Mouse (Mus musculus) E14TG2a.4 (cell line): ENCODE measurements around the gene Hmg20a.

Experiments
- CTCF ChIP-seq: conservative IDR thresholded peaks from 2 replicates; pipeline ENCODE4 v1.5.1; 2014; ENCODE audit warnings: low read length
- NANOG ChIP-seq: IDR thresholded peaks from 2 replicates; pipeline ENCODE4 v1.6.1; 2014; ENCODE audit warnings: borderline replicate concordance, low read length, mixed read lengths

DNA sequence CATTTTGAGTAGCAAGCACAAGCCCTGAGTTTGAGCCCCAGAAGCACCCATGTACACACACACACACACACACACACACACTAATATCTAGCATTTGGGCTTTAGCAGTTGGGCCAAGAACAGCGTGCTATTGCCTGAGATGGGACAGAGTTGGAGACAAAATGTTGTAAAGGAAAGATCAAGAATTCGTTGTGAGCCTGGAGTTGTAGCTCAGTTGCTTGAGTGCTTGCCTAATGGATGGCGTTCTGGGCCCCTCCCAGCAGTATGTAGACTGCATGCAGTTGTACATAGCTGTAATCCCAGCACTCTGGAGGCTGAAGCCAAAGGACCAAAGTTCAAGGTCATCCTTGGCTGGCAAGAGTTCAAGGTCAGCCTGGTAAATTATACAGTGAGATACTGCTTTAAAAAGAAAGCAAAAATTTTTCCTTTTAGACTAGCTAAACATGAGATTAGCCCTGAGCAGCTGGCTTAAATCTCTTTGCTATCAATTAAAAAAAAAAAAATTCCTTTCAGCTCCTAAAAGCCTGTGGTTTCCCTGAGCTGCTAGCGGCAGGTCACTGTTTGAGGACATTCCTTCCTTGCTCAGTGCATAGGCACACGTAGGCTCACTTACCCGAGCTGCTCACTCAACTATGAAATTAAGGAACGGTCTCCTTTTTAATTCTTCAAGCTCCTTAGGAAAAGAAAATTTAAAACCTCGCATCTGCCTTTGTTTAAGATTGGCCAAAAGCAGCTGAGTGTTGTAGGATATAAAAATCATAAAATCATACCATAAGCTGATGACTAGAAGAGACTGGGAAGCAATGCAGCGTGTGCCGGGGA, 83.5 kb downstream of the Hmg20a start:
- no peak for TF ChIP-seq CTCF
- TF ChIP-seq NANOG: no peak
